Mouse (Mus musculus): Measurements from ENCODE around the gene Ndc1. TPM values are rescaled to one million over a fixed set of nuclear protein-coding genes. Genes with fewer than 3 reads are reported as not detected.

Gene Ndc1
- polyA plus RNA-seq, 1 experiment from 2014 or later, result 61.7 TPM

- DNase-seq (ENCODE audit: low spot score) (no peak), ATAC-seq (replicated peaks; ENCODE audit: insufficient number of reproducible peaks, low FRiP score, low TSS enrichment, low read depth) (no peak)
- H3K4me1 ChIP-seq (ENCODE audit: control insufficient read depth, insufficient read depth, low read length), result no peaks in the 10 kb centered on the region
- no peak overlapping the region for H3K4me2 ChIP-seq (ENCODE audit: low read depth, low read length)
- 92% methylated on average over 2 of the region's 2 CpGs for WGBS
- peaks cover 7% of the 10 kb centered on the region; the same call in 1 of the 2 replicates for H3K36me3 ChIP-seq (replicated peaks; ENCODE audit: control insufficient read depth, insufficient read depth, low read depth, low read length)
- H3K27ac ChIP-seq (replicated peaks; ENCODE audit: low read depth, low read length), result no peak overlapping the region
- H3K4me3 ChIP-seq (ENCODE audit: low read depth, low read length), result no peak overlapping the region
- no peaks in the 10 kb centered on the region for H3K9me3 ChIP-seq (replicated peaks; ENCODE audit: control insufficient read depth, low read length)
- no peaks in the 10 kb centered on the region for H3K27me3 ChIP-seq (ENCODE audit: control insufficient read depth, insufficient read depth, low read length)
- no peak overlapping the region for H3K9ac ChIP-seq (replicated peaks; ENCODE audit: low read length)
These were observed 26.2 kb downstream of the Ndc1 start for GRCm38 (mm10) chr4:107393771-107394170.

- no peak overlapping the region for H3K4me2 ChIP-seq (ENCODE audit: low read depth, low read length)
- WGBS, result 80% methylated on average over 4 of the region's 4 CpGs
- H3K27me3 ChIP-seq (ENCODE audit: control insufficient read depth, insufficient read depth, low read length), result no peaks in the 10 kb centered on the region
- no peak overlapping the region for H3K9ac ChIP-seq (replicated peaks; ENCODE audit: low read length)
- no peaks in the 10 kb centered on the region; the same call in 1 of the 2 replicates for H3K36me3 ChIP-seq (replicated peaks; ENCODE audit: control insufficient read depth, insufficient read depth, low read depth, low read length)
- H3K9me3 ChIP-seq (replicated peaks; ENCODE audit: control insufficient read depth, low read length), result no peaks in the 10 kb centered on the region
- ATAC-seq (replicated peaks; ENCODE audit: insufficient number of reproducible peaks, low FRiP score, low TSS enrichment, low read depth), result no peak
- H3K27ac ChIP-seq (replicated peaks; ENCODE audit: low read depth, low read length), result no peak overlapping the region
- H3K4me3 ChIP-seq (ENCODE audit: low read depth, low read length), result no peak overlapping the region
- H3K4me1 ChIP-seq (ENCODE audit: control insufficient read depth, insufficient read depth, low read length), result no peaks in the 10 kb centered on the region
- DNase-seq (ENCODE audit: low spot score), result no peak
These were observed 52.6 kb downstream of the Ndc1 start for GRCm38 (mm10) chr4:107420202-107420601.

- Histone ChIP-seq H3K27ac (replicated peaks; ENCODE audit: low read depth, low read length) (no peak overlapping the region), H3K36me3 (replicated peaks; ENCODE audit: control insufficient read depth, insufficient read depth, low read depth, low read length) (no peaks in the 10 kb centered on the region), H3K9ac (replicated peaks; ENCODE audit: low read length) (no peak overlapping the region), H3K4me2 (ENCODE audit: low read depth, low read length) (no peak overlapping the region), H3K4me1 (ENCODE audit: control insufficient read depth, insufficient read depth, low read length) (no peaks in the 10 kb centered on the region), H3K9me3 (replicated peaks; ENCODE audit: control insufficient read depth, low read length) (no peaks in the 10 kb centered on the region), H3K27me3 (ENCODE audit: control insufficient read depth, insufficient read depth, low read length) (no peaks in the 10 kb centered on the region), H3K4me3 (ENCODE audit: low read depth, low read length) (no peak overlapping the region)
- DNase-seq (ENCODE audit: low spot score) (no peak), ATAC-seq (replicated peaks; ENCODE audit: insufficient number of reproducible peaks, low FRiP score, low TSS enrichment, low read depth) (no peak)
- WGBS, result 4% methylated on average over 14 of the region's 14 CpGs
These were observed 54.1 kb downstream of the Ndc1 start for GRCm38 (mm10) chr4:107421711-107422110.

- Histone ChIP-seq H3K36me3 (replicated peaks; ENCODE audit: control insufficient read depth, insufficient read depth, low read depth, low read length) (no peaks in the 10 kb centered on the region), H3K4me1 (ENCODE audit: control insufficient read depth, insufficient read depth, low read length) (no peaks in the 10 kb centered on the region), H3K27ac (replicated peaks; ENCODE audit: low read depth, low read length) (no peak overlapping the region), H3K27me3 (ENCODE audit: control insufficient read depth, insufficient read depth, low read length) (no peaks in the 10 kb centered on the region), H3K9ac (replicated peaks; ENCODE audit: low read length) (no peak overlapping the region), H3K9me3 (replicated peaks; ENCODE audit: control insufficient read depth, low read length) (no peaks in the 10 kb centered on the region), H3K4me3 (ENCODE audit: low read depth, low read length) (no peak overlapping the region), H3K4me2 (ENCODE audit: low read depth, low read length) (no peak overlapping the region)
- 0 out of 2 replicates have a peak, but pooled peaks have one; percentile 39 for ATAC-seq (replicated peaks; ENCODE audit: insufficient number of reproducible peaks, low FRiP score, low TSS enrichment, low read depth)
- 19% methylated on average over 6 of the region's 6 CpGs for WGBS
- DNase-seq (ENCODE audit: low spot score), result peak; percentile 85
These were observed 54.6 kb downstream of the Ndc1 start for GRCm38 (mm10) chr4:107422176-107422575.

GRCm38 (mm10) chr4:107425616-107426015 lies 58.0 kb downstream of the Ndc1 start:
- H3K9me3 ChIP-seq (replicated peaks; ENCODE audit: control insufficient read depth, low read length), result no peaks in the 10 kb centered on the region
- DNase-seq (ENCODE audit: low spot score) (no peak), ATAC-seq (replicated peaks; ENCODE audit: insufficient number of reproducible peaks, low FRiP score, low TSS enrichment, low read depth) (no peak)
- H3K9ac ChIP-seq (replicated peaks; ENCODE audit: low read length), result no peak overlapping the region
- no peaks in the 10 kb centered on the region for H3K27me3 ChIP-seq (ENCODE audit: control insufficient read depth, insufficient read depth, low read length)
- no peak overlapping the region for H3K4me3 ChIP-seq (ENCODE audit: low read depth, low read length)
- no peak overlapping the region for H3K27ac ChIP-seq (replicated peaks; ENCODE audit: low read depth, low read length)
- no peaks in the 10 kb centered on the region for H3K4me1 ChIP-seq (ENCODE audit: control insufficient read depth, insufficient read depth, low read length)
- H3K36me3 ChIP-seq (replicated peaks; ENCODE audit: control insufficient read depth, insufficient read depth, low read depth, low read length), result no peaks in the 10 kb centered on the region
- no peak overlapping the region for H3K4me2 ChIP-seq (ENCODE audit: low read depth, low read length)
- 92% methylated on average over 12 of the region's 12 CpGs for WGBS

GRCm38 (mm10) chr4:107426631-107427030 lies 59.0 kb downstream of the Ndc1 start:
- ATAC-seq (replicated peaks; ENCODE audit: insufficient number of reproducible peaks, low FRiP score, low TSS enrichment, low read depth) (no peak), DNase-seq (ENCODE audit: low spot score) (no peak)
- no peaks in the 10 kb centered on the region for H3K9me3 ChIP-seq (replicated peaks; ENCODE audit: control insufficient read depth, low read length)
- no peak overlapping the region for H3K4me3 ChIP-seq (ENCODE audit: low read depth, low read length)
- H3K9ac ChIP-seq (replicated peaks; ENCODE audit: low read length), result no peak overlapping the region
- no peaks in the 10 kb centered on the region for H3K4me1 ChIP-seq (ENCODE audit: control insufficient read depth, insufficient read depth, low read length)
- 84% methylated on average over 9 of the region's 9 CpGs for WGBS
- H3K27me3 ChIP-seq (ENCODE audit: control insufficient read depth, insufficient read depth, low read length), result no peaks in the 10 kb centered on the region
- H3K36me3 ChIP-seq (replicated peaks; ENCODE audit: control insufficient read depth, insufficient read depth, low read depth, low read length), result no peaks in the 10 kb centered on the region
- no peak overlapping the region for H3K27ac ChIP-seq (replicated peaks; ENCODE audit: low read depth, low read length)
- H3K4me2 ChIP-seq (ENCODE audit: low read depth, low read length), result no peak overlapping the region

GRCm38 (mm10) chr4:107432717-107433116 lies 65.1 kb downstream of the Ndc1 start:
- Histone ChIP-seq H3K27me3 (ENCODE audit: control insufficient read depth, insufficient read depth, low read length) (peaks cover 35% of the 10 kb centered on the region), H3K4me3 (ENCODE audit: low read depth, low read length) (no peak overlapping the region), H3K9ac (replicated peaks; ENCODE audit: low read length) (no peak overlapping the region), H3K36me3 (replicated peaks; ENCODE audit: control insufficient read depth, insufficient read depth, low read depth, low read length) (no peaks in the 10 kb centered on the region), H3K4me1 (ENCODE audit: control insufficient read depth, insufficient read depth, low read length) (peaks cover 9% of the 10 kb centered on the region; the same call in 1 of the 2 replicates), H3K27ac (replicated peaks; ENCODE audit: low read depth, low read length) (no peak overlapping the region), H3K4me2 (ENCODE audit: low read depth, low read length) (no peak overlapping the region), H3K9me3 (replicated peaks; ENCODE audit: control insufficient read depth, low read length) (no peaks in the 10 kb centered on the region)
- WGBS, result 90% methylated on average over 5 of the region's 5 CpGs
- ATAC-seq (replicated peaks; ENCODE audit: insufficient number of reproducible peaks, low FRiP score, low TSS enrichment, low read depth) (no peak), DNase-seq (ENCODE audit: low spot score) (no peak)

GRCm38 (mm10) chr4:107433998-107434355 lies 66.4 kb downstream of the Ndc1 start:
- ATAC-seq (replicated peaks; ENCODE audit: insufficient number of reproducible peaks, low FRiP score, low TSS enrichment, low read depth), result no peak
- Histone ChIP-seq H3K27ac (replicated peaks; ENCODE audit: low read depth, low read length) (no peak overlapping the region), H3K4me1 (ENCODE audit: control insufficient read depth, insufficient read depth, low read length) (peaks cover 9% of the 10 kb centered on the region; the same call in 1 of the 2 replicates), H3K9me3 (replicated peaks; ENCODE audit: control insufficient read depth, low read length) (no peaks in the 10 kb centered on the region), H3K36me3 (replicated peaks; ENCODE audit: control insufficient read depth, insufficient read depth, low read depth, low read length) (no peaks in the 10 kb centered on the region), H3K27me3 (ENCODE audit: control insufficient read depth, insufficient read depth, low read length) (peaks cover 35% of the 10 kb centered on the region), H3K4me2 (ENCODE audit: low read depth, low read length) (peak overlapping the region; percentile 96), H3K9ac (replicated peaks; ENCODE audit: low read length) (peak overlapping the region; percentile 60), H3K4me3 (ENCODE audit: low read depth, low read length) (peak overlapping the region; percentile 65)
- DNase-seq (ENCODE audit: low spot score), result no peak
- WGBS, result 5% methylated on average over 15 of the region's 15 CpGs
